Mouse (Mus musculus): ENCODE measurements around the gene Etv2.

The Etv2 gene

GRCm38 (mm10) chr7:30588676-30589434 lies 46.8 kb downstream of the Etv2 start, which contains the start of gene Kmt2b:
Gene Kmt2b (minus strand): TSS chr7:30588726.
- DNase-seq (ENCODE audit: low spot score) = peak; percentile 98

DNA sequence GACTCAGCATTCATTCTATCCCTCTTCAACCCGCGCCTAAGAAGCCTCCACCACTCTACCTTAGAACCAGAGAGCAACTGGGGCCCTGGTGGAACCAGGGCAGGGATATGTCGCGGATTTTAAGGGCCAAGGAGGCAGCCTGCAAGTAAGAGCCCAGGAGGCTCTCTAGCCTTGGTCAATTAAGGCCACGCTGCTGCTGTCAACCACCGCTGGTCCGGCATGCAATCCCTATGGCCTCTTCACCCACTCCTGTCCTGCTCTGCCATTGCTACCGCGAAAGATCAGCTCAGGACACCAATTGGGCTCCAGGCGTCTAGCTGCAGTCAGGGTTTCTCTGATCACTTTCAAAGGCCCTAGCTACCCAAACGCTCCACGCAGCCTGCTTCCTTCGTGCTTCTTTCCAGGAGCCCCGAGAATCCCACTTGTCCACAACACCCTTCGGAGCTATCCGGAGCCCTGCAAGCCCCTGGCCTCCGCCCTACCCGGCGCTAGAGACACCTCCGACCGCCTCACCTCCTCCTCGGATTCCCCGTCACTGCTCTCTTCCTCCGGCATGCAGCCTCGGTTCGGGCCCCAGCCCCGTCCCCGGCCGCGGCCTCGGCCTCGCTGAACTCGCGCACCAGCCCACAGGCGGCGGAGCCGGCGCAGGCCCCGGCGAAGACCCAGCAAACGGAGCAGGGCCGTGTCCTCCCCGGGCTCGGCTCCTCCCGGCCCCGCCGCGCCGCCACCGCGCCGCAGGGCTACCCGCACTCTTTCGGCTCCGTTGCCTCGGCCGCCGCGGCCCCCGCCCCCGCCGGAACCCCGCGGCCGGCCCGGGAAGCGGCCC lies 47.6 kb downstream of the Etv2 start:
- peak; percentile 66 for DNase-seq (ENCODE audit: low spot score)

- DNase-seq (ENCODE audit: low spot score) = no peak
Measured at GRCm38 (mm10) chr7:30586455-30587020, 49.1 kb downstream of the Etv2 start.

DNA sequence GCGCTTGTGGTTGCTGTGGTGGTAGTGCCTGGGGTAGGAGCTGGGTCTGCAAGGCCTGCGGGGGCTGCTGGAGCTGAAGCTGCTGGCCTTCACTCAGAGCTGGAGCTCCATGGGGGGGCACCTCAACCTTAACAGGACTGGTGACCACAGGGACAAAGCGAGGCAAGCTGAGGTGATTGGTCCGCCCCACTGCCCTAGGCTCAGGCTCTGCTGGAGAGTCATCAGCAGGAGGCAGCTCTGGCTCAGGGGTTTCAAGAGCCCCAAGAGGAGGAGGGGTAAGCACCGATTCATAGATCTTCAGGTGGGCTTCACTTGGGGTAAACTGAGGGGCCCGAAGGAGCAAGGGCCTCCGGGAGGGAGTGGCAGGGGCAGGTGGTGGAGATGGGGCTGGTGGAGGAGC lies 50.5 kb downstream of the Etv2 start:
- DNase-seq (ENCODE audit: low spot score) = no peak

DNA sequence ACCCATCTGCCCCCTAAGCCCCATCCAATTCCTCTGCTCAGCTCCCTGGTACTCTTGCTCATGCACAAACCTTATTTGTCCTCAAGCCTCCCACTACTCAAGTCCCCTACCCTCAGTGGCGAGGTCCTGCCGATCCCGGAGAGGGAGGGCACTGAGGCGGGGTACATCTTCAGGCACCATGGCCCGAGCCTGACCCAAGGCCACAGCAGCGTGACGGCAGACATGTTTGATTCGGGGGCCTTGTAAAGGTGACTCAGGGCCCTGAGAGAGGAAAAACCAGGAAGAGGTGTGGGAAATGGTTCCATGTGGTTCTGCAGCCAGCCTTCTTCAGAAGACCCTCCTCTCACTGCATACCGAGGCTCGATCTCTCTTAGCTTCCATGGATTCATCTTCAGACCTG lies 51.3 kb downstream of the Etv2 start:
- DNase-seq (ENCODE audit: low spot score) = no peak
